Mouse (Mus musculus): ENCODE measurements at regions not wholly inside any gene's neighbourhood (a gene's known extent, or its start where the extent isn't known, plus 50 kb on each side); places are given as distances from the start of the nearest gene placed in this dataset.

DNA sequence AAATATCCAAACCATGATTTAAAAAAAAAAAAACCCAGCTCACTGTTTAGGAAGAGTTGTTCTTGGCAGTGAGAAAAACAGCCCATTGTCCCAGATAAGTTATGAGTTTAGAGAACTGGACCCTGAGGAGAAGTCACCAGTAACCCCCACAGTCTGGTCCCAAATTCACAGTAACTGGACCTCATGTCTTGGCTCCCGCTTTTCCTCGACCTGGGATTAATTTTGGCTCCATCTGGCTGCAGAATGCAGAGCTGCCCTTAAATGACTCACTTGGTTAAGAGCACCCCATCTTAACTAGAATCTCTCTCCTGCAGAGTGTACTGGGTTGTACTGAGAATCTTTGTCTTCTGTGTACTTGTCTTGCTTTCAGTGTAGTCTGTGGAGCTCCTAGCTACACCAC lies 221.0 kb downstream of the Snx13 start:
- DNase-seq, result no peak
- no peak overlapping the region for H3K4me3 ChIP-seq (replicated peaks; ENCODE audit: insufficient read depth, low read depth, low read length)
- H3K27me3 ChIP-seq (ENCODE audit: control insufficient read depth, insufficient read depth, low read length), result no peaks in the 10 kb centered on the region
- H3K4me1 ChIP-seq (ENCODE audit: control insufficient read depth, insufficient read depth, low read length), result no peaks in the 10 kb centered on the region
- TF ChIP-seq CTCF (IDR thresholded peaks at IDR 0.05; ENCODE audit: borderline replicate concordance, insufficient read depth, low read depth, low read length), result no peak
- no peak for TF ChIP-seq POLR2A (IDR thresholded peaks at IDR 0.05; ENCODE audit: borderline replicate concordance, insufficient read depth, low read length)
- no peak overlapping the region for H3K27ac ChIP-seq (ENCODE audit: insufficient read depth, low read length)
- WGBS, result 60% methylated on average over 2 of the region's 2 CpGs

DNA sequence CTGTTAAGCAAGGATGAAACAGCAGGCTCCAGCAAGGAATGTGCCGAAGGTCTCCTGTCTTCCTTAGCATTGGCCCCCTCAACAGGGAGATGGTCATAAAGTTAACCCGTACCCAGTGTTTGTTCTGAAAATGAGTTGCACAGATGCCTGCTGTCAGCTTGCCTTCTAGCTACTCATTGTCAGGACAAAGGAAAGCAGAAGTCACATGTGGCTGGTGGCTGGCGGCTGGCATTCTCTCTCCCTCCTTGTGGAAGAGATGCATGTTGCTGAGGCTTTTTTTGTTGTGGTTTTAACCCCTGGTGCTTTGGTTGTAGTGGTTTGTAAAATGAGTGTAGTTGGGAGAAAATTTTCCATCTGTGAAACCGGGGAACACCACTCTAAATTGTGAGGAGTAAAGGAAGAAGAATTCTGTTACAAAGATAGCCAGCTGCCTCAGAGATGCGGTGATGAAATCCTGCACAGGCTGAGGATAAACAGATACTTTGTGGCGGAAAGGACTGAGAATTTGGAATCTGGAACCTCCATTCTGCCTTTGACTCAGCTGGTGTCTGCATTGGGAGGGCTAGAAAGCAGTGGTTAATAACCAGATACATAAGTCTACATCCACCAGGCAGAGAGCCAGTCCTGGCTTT lies 220.2 kb downstream of the Snx13 start:
- Histone ChIP-seq H3K27me3 (ENCODE audit: control insufficient read depth, insufficient read depth, low read length) (no peaks in the 10 kb centered on the region), H3K4me1 (ENCODE audit: control insufficient read depth, insufficient read depth, low read length) (no peaks in the 10 kb centered on the region), H3K27ac (ENCODE audit: insufficient read depth, low read length) (no peak overlapping the region), H3K4me3 (replicated peaks; ENCODE audit: insufficient read depth, low read depth, low read length) (no peak overlapping the region)
- TF ChIP-seq CTCF (IDR thresholded peaks at IDR 0.05; ENCODE audit: borderline replicate concordance, insufficient read depth, low read depth, low read length) (no peak), POLR2A (IDR thresholded peaks at IDR 0.05; ENCODE audit: borderline replicate concordance, insufficient read depth, low read length) (no peak)
- no peak for DNase-seq
- WGBS, result 58% methylated on average over 6 of the region's 6 CpGs

DNA sequence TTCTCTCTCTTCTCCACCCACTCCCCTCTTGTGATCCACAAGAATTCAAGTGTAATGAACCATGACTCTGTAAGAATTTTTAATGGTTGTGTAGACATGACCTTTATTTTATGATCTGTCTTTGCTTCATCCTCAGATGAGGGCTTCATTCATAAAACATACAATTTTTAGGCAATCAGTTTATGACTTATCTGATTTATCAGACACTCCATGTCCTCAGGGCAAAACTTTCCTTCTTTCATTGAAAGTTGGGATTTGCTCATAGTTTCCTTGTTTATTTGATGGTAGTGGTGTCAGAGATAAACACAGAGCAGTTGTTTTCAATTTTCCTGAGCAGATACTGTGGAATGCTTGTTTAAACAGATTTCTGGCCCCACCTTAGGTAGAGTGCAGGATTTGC lies 212.8 kb downstream of the Snx13 start:
- H3K4me1 ChIP-seq (ENCODE audit: control insufficient read depth, insufficient read depth, low read length), result no peaks in the 10 kb centered on the region
- DNase-seq, result no peak
- TF ChIP-seq CTCF (IDR thresholded peaks at IDR 0.05; ENCODE audit: borderline replicate concordance, insufficient read depth, low read depth, low read length) (no peak), POLR2A (IDR thresholded peaks at IDR 0.05; ENCODE audit: borderline replicate concordance, insufficient read depth, low read length) (no peak)

DNA sequence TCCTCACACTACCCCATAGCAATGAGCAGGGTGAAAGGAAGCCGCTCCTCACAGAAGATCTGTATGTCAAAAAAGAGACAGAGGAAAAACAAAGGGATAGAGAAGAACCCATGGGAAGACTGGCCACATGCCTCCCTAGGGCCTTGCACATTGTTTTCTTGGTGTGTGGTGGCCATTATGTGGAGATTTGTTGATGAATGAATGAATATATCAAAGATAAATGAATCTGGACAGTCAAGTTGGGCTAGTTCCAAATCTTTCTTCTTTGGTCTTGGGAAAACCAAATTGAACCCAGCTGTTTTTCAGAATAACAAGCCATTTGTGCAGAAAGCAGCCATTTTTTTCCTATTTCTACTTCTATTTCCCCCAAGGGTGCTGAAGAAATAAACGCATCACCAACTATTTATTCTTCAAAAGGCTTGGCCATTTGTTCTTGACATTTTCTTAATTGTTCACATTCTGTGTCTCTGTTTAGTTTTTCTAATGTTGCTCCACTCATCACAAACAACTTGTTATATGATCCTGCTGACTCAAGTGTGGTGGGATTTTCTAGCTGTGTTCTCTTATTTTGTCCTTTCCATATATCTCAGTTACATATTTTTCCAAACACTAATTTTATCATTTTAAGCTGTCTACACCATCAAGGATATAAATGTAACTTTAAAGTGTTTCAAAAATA lies 208.9 kb downstream of the Snx13 start:
- TF ChIP-seq CTCF (IDR thresholded peaks at IDR 0.05; ENCODE audit: borderline replicate concordance, insufficient read depth, low read depth, low read length) (no peak), POLR2A (IDR thresholded peaks at IDR 0.05; ENCODE audit: borderline replicate concordance, insufficient read depth, low read length) (no peak)
- Histone ChIP-seq H3K27ac (ENCODE audit: insufficient read depth, low read length) (no peak overlapping the region), H3K4me3 (replicated peaks; ENCODE audit: insufficient read depth, low read depth, low read length) (no peak overlapping the region), H3K27me3 (ENCODE audit: control insufficient read depth, insufficient read depth, low read length) (no peaks in the 10 kb centered on the region), H3K4me1 (ENCODE audit: control insufficient read depth, insufficient read depth, low read length) (no peaks in the 10 kb centered on the region)
- no peak for DNase-seq
- 76% methylated on average over 2 of the region's 2 CpGs for WGBS

More for the DNA sequence above, 212.8 kb downstream of the Snx13 start:
- no peak overlapping the region for H3K27ac ChIP-seq (ENCODE audit: insufficient read depth, low read length)
- H3K4me3 ChIP-seq (replicated peaks; ENCODE audit: insufficient read depth, low read depth, low read length), result no peak overlapping the region
- no peaks in the 10 kb centered on the region for H3K27me3 ChIP-seq (ENCODE audit: control insufficient read depth, insufficient read depth, low read length)

DNA sequence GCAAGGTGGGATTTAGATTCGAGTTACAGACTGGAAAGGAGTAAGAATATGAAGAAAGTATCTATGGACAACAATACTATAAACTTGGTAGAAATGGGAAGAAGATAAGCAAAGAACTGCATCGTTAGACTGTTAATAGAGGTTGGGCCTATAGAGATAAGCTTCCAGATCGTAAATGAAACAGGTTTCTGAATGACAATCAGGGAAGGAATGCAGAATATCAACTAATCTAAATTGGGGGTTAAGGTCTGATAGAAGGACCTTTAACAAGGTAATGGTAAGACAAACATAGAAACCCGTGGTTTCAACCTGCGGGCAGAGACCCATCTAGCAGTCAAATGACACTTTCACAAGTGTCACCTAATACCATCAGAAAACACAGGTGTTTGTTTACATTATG lies 201.5 kb downstream of the Snx13 start:
- H3K4me1 ChIP-seq (ENCODE audit: control insufficient read depth, insufficient read depth, low read length), result no peaks in the 10 kb centered on the region
- DNase-seq, result no peak
- WGBS, result 85% methylated on average over 5 of the region's 5 CpGs
- no peak overlapping the region for H3K27ac ChIP-seq (ENCODE audit: insufficient read depth, low read length)
- TF ChIP-seq CTCF (IDR thresholded peaks at IDR 0.05; ENCODE audit: borderline replicate concordance, insufficient read depth, low read depth, low read length), result no peak
- TF ChIP-seq POLR2A (IDR thresholded peaks at IDR 0.05; ENCODE audit: borderline replicate concordance, insufficient read depth, low read length), result no peak
- no peak overlapping the region for H3K4me3 ChIP-seq (replicated peaks; ENCODE audit: insufficient read depth, low read depth, low read length)
- no peaks in the 10 kb centered on the region for H3K27me3 ChIP-seq (ENCODE audit: control insufficient read depth, insufficient read depth, low read length)

DNA sequence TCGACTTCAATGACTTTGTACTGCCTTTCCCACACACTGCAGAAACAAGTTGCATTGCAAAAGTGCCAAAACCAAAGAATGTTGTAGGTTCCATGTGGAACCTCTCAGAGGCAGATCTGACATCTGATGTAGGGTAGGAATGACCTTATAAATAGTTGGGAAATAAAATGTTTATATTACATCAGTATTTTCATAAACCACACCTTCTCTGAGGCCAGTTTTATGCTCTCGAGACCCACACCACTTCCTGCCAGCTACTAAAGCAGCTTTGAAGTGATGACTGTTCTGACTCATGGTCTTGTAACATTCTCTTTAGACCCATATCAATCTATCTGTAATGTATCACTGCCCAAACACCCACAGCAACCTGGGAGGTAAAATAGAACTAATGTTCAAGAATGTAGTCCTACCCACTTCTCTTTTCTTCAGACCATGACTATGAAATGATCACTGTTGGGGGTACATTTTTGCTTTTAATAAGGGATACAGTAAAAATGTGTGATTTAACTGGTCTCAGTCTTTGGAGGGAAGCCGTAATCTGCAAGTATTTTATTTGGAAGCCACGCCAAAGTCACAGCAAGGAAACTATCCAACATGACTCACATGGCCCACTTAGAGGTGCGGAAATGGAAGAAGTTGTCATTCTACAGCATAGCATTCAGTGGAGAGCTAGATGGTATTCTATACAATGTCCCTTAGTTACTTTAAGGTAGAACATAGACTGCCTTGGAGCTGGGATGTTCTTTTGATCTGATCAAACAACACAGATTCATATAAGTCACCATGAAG lies 199.4 kb downstream of the Snx13 start:
- WGBS, result 86% methylated on average over 5 of the region's 5 CpGs
- Histone ChIP-seq H3K4me3 (replicated peaks; ENCODE audit: insufficient read depth, low read depth, low read length) (no peak overlapping the region), H3K27me3 (ENCODE audit: control insufficient read depth, insufficient read depth, low read length) (no peaks in the 10 kb centered on the region), H3K4me1 (ENCODE audit: control insufficient read depth, insufficient read depth, low read length) (no peaks in the 10 kb centered on the region), H3K27ac (ENCODE audit: insufficient read depth, low read length) (no peak overlapping the region)
- TF ChIP-seq POLR2A (IDR thresholded peaks at IDR 0.05; ENCODE audit: borderline replicate concordance, insufficient read depth, low read length) (no peak), CTCF (IDR thresholded peaks at IDR 0.05; ENCODE audit: borderline replicate concordance, insufficient read depth, low read depth, low read length) (no peak)
- DNase-seq, result no peak

DNA sequence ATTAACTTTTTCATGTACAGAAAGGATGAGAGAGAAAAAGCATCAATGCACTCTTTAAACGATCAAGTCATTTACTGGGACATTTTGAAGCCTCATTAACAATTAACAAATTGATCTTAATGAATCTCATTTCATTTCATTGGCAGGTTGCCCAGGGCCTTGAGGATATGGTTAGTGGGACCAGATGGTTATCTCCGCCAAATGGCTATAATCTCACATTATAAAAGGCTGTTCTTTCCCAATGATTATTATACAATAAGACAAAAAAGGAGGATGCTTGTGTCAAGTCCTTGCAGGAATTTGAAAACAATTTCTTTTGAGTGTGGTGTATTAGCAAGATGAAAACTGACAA lies 185.3 kb downstream of the Snx13 start:
- WGBS, result 34% methylated on average over 2 of the region's 2 CpGs
- H3K4me3 ChIP-seq (replicated peaks; ENCODE audit: insufficient read depth, low read depth, low read length), result no peak overlapping the region
- DNase-seq, result peak in 1 of 2 experiments; percentile 22
- H3K4me1 ChIP-seq (ENCODE audit: control insufficient read depth, insufficient read depth, low read length), result no peaks in the 10 kb centered on the region
- no peak overlapping the region for H3K27ac ChIP-seq (ENCODE audit: insufficient read depth, low read length)
- no peak for TF ChIP-seq POLR2A (IDR thresholded peaks at IDR 0.05; ENCODE audit: borderline replicate concordance, insufficient read depth, low read length)
- no peak for TF ChIP-seq CTCF (IDR thresholded peaks at IDR 0.05; ENCODE audit: borderline replicate concordance, insufficient read depth, low read depth, low read length)
- no peaks in the 10 kb centered on the region for H3K27me3 ChIP-seq (ENCODE audit: control insufficient read depth, insufficient read depth, low read length)

Data from cerebellum, adult 2 months (tissue).